Mouse (Mus musculus) cerebellum, adult 2 months (tissue): ENCODE results near the gene Arid1b.

Experiments
- CTCF ChIP-seq: fragments of 200-500 bp; IDR thresholded peaks from 2 replicates; pipeline ENCODE4 v1.5.1; 2011; ENCODE audit warnings: low read depth, mild to moderate bottlenecking, control low read depth, low read length, moderate library complexity, borderline replicate concordance; ENCODE audit not compliant: insufficient read depth
- POLR2A ChIP-seq: fragments of 200-500 bp; IDR thresholded peaks from 2 replicates; pipeline ENCODE4 v1.6.1; 2011; ENCODE audit warnings: low read length, control low read depth, borderline replicate concordance; ENCODE audit not compliant: insufficient read depth

DNA sequence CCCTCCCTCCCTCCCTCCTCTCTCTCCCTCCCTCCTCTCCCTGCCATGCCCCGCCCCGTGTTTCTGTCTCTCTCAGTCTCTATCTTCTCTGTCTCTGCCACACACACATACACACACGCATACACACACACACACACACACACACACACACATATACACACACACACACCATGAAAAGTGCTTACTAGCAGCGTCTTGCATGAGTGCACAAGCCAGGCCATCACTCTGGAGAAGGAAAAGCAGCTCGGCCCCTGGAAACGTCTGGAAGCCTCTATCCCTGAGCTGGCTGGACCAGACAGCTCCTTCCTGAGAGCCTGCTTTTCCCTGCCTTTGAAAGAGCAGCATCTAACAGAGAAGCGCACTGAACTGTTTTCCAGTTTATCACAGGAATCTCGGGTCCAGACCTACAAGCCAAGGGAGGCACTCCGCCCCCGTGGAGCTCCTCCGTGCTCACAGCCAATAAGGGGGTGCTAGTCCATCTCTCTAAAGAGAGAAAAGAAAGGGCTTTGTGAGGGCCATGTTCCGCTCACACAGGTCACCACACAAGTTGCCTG is 47.6 kb upstream of the Arid1b start:
- TF ChIP-seq POLR2A (no peak), CTCF (no peak)
